Mouse (Mus musculus) gastrocnemius, postnatal 14 days (tissue): ENCODE results near the gene Stk35. TPM values are rescaled to one million over a fixed set of nuclear protein-coding genes. Genes with fewer than 3 reads are reported as not detected.
"Not testable (repeated sequence)": the region's sequence is repeated elsewhere in the genome, so short reads cannot be mapped to it uniquely, and the experiment has no call there.

Experiments
- DNase-seq: peaks from one replicate; pipeline ENCODE4 v3.0.0; 2021; ENCODE audit warnings: mixed read lengths
- intact Hi-C: fragments of 180-260 bp; cut with DNase I; formaldehyde crosslinking; loops from one replicate; pipeline ENCODE4 v1.15.1; 2025; ENCODE audit warnings: low total_unique reads
- total RNA-seq, 2 experiments: library from RNA; stranded (reverse); gene quantifications; 2 replicates each; pipeline ENCODE4 v1.2.3; 2021

Stk35 gene
- total RNA-seq, 2 experiments from 2014 or later, result 5.2 to 6.0 TPM

- no peak for DNase-seq
- intact Hi-C loops, result no loop called here
Measured at GRCm38 (mm10) chr2:129826141-129826540, 25.8 kb downstream of the Stk35 start.

DNA sequence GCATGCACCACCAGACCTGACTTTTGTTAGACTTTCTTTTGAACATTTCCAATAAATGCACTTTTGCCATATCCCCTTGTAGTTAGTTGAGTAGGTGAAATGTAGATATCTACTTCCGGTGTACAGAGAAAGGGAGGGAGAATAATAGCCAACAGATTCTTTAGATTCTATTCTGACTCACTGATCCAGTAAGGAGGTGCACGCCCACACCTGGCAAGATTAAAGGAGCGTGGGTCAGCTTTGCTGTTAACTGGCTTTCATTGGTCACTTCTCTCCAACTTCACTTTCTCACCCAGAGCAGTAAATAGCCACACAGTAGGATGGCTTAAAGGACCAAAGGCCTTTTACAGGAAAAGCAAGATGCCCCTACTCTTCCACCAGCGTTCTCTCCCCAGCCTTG lies 32.7 kb downstream of the Stk35 start:
- no peak for DNase-seq
- intact Hi-C loops, result no loop called here

DNA sequence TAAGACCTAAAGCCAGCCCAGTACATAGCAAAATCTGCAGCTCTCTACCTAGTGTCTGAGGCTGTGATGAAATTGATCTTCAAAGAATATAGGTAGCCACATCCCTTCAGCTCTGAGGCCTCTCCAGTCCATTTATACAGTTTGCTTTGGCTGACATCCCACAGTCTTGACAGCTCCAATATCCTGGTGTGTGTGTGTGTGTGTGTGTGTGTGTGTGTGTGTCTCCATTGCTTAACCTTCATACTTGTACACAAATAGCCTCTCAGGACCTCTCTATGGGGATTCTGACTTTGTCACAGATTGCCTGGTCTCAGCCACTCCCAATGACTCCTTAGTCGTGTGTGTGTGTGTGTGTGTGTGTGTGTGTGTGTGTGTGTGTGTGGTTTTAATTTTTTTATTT lies 33.9 kb downstream of the Stk35 start:
- intact Hi-C loops, result no loop called here

DNA sequence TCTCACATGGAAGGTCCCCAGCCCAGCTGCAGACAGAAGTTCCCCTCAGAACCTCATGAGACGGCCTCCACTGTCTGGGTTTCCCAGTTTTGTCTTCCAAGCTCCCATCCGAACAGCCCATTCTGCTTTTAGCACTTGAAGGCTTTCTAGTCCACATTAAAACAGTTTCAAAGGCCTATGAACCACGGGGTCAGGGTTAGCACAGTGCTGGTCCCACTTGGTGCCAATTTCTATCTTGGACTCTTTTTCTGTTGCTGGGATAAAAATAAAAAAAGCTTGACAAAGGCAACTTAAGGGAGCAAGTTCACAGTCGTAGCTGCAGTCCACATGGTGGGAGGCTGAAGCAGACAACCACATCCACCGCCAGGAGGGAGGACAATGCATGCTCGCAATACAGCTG lies 34.6 kb downstream of the Stk35 start:
- intact Hi-C loops, result no loop called here
- no peak for DNase-seq

More for the DNA sequence above, 33.9 kb downstream of the Stk35 start:
- DNase-seq, result no peak

DNA sequence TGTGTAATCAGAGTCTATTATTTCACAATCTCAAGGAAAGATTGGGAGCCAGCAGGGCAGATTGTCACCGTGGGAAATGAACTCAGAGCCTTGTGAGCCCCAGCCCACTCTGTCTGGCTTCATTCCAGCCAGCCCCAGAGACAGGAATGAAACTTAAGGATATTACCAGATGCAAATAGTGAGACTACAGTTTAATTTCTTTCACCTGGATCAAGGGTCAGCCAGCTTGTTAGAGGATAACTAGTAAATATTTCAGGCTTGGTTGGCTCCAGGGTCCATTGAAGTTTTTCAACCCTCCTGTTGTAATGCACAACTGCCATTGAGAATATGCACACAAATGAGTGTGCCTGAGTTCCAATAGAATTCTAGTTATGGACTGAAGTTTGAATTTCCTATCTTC lies 36.6 kb downstream of the Stk35 start:
- DNase-seq, result no peak
- intact Hi-C loops, result no loop called here

DNA sequence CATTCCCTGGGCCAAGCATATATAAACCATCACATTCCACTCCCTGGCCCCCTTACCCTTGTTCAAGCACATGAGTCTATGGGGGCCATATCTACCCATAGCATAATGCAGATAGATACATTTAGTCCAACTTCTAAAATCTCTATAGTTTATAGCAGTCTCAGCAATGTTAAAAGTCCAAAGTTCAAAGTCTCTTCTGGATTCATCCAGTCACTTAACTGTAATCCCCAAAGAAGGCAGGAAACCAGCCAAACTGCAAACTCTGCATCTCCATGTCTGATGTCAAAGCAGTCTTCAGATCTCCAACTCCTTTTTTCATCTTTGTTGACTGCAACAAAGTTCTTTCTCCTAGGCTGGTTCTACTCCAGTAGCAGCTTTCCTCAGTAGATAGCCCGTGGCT lies 38.0 kb downstream of the Stk35 start:
- no peak for DNase-seq
- intact Hi-C loops, result no loop called here

DNA sequence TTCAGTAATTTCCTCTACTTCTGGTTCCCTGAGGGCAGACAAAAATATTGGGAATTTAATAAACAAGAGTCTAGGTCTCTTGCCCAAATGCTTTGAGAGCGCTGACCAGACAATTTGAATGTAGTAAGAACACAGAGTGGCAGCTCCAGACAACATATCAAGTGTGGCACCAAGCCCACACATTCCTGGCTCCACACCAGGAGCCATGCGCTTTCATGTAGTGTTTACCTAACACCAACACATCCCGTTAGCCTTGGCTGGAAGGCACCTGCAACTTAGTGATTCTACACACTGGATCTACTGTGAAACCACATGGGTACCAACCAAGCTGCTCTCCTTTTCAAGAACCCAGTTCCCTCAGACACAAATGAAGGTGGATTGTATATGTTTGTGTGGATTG lies 45.5 kb downstream of the Stk35 start:
- intact Hi-C loops, result no loop called here
- DNase-seq, result no peak

DNA sequence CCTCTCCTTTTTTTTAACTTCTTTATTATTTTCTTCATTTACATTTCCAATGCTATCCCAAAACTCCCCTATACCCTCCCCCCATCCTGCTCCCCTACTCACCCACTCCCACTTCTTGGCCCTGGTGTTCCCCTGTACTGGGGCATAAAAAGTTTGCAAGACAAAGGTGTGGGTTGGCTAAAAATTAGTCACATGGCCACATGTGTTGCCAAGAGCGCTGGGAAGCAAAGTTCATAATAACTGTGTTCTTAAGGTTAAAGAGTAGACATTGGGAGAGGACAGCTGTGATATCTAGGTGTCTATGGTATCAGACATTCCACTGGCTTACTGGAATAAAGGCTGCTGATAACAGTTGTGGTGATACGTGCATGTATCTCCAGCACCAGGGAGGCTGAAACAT lies 46.2 kb downstream of the Stk35 start:
- intact Hi-C loops, result no loop called here
- no peak for DNase-seq

DNA sequence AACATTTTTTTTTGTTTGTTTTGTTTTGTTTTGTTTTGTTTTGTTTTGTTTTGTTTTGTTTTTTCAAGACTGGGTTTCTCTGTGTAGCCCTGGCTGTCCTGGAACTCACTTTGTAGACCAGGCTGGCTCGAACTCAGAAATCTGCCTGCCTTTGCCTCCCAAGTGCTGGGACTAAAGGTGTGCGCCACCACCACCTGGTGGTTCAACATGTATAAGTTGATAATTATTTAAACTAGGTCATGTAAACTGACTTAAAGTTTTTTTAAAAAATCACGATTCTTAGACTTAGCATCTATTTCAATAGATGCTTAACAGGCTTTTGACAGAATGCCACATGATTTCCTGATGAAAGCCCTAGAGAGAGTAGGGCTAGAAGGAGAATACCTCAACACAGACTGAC lies 48.8 kb downstream of the Stk35 start:
- DNase-seq, intact Hi-C loops: not testable (repeated sequence)

DNA sequence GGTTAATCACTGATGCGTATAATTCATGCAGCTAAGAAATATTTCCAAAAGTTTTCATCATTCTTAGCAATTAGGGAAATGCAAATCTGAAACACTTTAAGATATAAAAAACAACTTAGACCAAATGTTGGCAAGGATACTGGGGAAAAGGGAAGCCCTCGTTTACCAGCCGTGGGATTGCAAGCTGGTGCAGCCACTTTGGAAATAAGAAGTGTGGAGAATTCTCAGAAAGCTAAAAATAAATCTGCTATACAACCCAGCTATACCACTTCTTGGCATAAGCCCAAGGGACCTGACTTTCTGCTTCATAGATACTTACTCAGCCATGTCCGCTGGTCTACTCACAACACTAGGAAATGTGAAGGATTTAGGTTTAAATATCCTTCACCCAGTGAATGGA lies 51.2 kb downstream of the Stk35 start:
- no peak for DNase-seq
- intact Hi-C loops, result no loop called here

GRCm38 (mm10) chr2:129863256-129863655 lies 62.9 kb downstream of the Stk35 start:
- no peak for DNase-seq
- intact Hi-C loops, result no loop called here

DNA sequence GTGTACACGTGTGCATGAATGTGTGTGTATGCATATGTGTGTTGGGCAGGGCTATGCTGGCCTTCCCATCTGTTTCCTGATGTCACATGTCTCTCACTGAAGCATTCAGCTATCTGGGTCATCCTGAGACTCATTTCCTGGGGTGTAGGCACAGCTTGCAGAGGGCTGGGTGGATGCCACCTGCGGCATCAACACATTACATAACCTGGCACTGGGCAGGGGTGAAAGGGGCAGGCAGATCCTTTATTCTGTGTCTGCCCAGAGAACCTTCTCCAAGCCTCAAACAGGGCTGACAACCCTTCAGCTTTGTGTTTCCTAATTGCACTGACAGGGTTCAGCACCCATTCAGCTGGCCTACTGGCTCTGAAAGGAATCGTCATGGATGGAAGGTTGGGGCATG lies 64.6 kb downstream of the Stk35 start:
- no peak for DNase-seq

GRCm38 (mm10) chr2:129869151-129869550 lies 68.8 kb downstream of the Stk35 start:
- no peak for DNase-seq
- intact Hi-C loops, result no loop called here

More for the DNA sequence above, 64.6 kb downstream of the Stk35 start:
- intact Hi-C loops, result no loop called here

GRCm38 (mm10) chr2:129871246-129871645 lies 70.9 kb downstream of the Stk35 start:
- DNase-seq, result no peak
- intact Hi-C loops, result no loop called here

GRCm38 (mm10) chr2:129872071-129872470 lies 71.8 kb downstream of the Stk35 start:
- DNase-seq, result no peak
- intact Hi-C loops, result no loop called here

DNA sequence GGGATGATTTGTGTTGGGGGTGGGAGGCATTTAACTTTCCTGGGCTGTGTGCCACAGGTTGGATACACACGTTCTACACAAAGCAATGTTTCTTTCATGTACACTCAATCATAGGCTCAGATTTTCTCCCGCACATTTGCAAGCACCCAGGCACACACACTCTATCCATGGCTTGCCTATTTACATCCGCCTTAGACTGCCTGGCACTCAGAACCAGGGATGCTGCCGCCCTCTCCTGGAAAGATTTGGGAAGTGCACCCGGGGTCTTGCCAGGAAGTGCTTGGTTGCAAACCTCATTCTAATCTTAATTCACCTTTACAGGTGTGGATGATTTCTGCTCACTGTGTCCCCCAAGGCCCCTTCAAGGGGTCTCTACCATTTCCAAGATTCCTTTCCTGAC lies 73.2 kb downstream of the Stk35 start:
- peak; percentile 63 for DNase-seq
- intact Hi-C loops, result no loop called here

DNA sequence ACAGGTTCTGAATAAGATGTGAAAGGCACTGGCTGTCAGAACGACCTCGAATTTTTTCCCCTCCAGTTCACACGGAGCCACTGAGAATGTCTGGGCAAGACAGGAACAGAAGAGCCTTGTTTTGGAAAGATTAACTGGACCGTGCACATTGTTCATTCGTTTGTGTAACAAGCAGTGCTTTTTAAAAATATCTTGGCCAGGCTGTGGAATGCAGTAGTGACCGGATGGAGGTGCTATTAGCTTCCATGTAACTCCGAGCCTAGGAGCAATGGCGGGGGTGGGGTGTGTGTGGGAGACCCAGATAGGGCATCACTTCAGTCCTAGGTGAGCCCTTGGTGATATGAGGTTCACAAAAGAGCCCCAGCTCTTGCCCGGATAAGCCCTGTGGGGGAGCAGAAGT lies 73.8 kb downstream of the Stk35 start:
- intact Hi-C loops, result loop anchor here (2.0 kb wide), 1 partner anchor 197 kb away; no protein-coding TSS in a partner anchor
- no peak for DNase-seq

GRCm38 (mm10) chr2:129874509-129875095 lies 74.3 kb downstream of the Stk35 start:
- no peak for DNase-seq
- intact Hi-C loops, result loop anchor here (2.0 kb wide), 1 partner anchor 198 kb away; no protein-coding TSS in a partner anchor

- intact Hi-C loops, result no loop called here
- DNase-seq, result no peak
Measured at GRCm38 (mm10) chr2:129876935-129877334, 76.6 kb downstream of the Stk35 start.

DNA sequence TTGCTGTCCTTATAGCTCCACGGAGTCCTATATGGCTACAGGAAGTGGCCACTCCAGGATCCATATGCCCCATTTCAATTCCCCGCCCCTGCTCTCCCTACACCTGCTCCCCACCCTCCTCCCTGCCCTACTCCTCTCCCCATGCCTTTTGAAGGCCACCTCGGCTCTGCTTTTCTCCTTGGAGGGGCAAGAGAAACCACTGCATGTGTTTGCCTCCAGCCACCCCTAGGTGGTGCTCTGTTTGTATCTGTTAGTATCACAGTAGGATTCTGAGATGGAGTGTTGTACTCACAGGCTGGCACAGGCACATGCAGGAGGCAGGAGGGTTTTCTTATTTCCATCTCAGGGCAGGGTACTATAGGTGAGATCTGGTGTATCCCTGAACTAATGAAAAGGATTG lies 79.5 kb downstream of the Stk35 start:
- intact Hi-C loops, result loop anchor here (10.0 kb wide), 1 partner anchor 295 kb away; the partner anchor contains the start of gene Snrpb
- peak; percentile 42 for DNase-seq

- no peak for DNase-seq
- intact Hi-C loops, result loop anchor here (10.0 kb wide), 1 partner anchor 295 kb away; the partner anchor contains the start of gene Snrpb
Measured at GRCm38 (mm10) chr2:129880226-129880625, 79.9 kb downstream of the Stk35 start.

- no peak for DNase-seq
- intact Hi-C loops, result loop anchor here (10.0 kb wide), 1 partner anchor 293 kb away; the partner anchor contains the start of gene Snrpb
Measured at GRCm38 (mm10) chr2:129881886-129882285, 81.6 kb downstream of the Stk35 start.
